In the genomic region with DNA sequence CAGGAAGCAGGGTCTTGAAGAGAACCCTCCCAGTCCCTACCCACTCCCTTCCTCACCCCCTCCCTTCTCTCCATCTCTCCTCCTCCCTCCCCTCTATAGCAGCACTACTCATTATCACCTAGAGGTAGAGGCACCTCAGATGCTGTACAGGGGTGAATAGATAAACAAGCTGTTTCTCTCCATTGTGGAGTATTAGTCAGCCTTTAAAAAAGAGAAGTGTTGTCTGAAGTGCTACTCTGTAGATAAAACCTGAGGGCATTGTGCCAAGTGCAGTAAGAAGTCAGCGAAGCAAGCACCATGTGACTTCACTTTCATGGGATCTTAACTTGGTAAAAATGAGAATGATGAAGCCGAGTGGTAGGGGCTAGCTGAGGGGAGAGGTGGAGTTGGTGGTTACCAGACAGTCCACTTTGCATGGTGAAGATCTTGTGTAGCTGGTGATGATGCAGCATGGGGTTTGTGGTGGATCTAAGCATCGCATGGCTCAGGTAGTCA, we compare ENCODE assay signal across 13 mouse cellular contexts. TPM values are rescaled to one million over a fixed set of nuclear protein-coding genes. Genes with fewer than 3 reads are reported as not detected.
A peak's percentile ranks its signal among the peaks of the same experiment; 100 is the strongest.
DNase-seq lines count a peak whose midpoint lies in the region; ATAC-seq and TF ChIP-seq lines count a peak whose summit lies in the region.
"Had no signal": no experiment of that assay in that cellular context is flagged by ENCODE, and none has a peak within 500 bp of the region (broad histone marks: within the 10 kb centered on the region; RNA-seq: fewer than 3 reads in every experiment).

No protein-coding gene starts in this region.

- H3K9me3 ChIP-seq in neural tube, embryonic 11.5 days (ENCODE audit: control insufficient read depth, low read length): no peaks in the 10 kb centered on the region
- H3K9me3 ChIP-seq in neural tube, embryonic 15.5 days (replicated peaks): no peaks in the 10 kb centered on the region
- no peaks in the 10 kb centered on the region for H3K9me3 ChIP-seq in ES-Bruce4 (replicated peaks; ENCODE audit: control insufficient read depth, insufficient read depth, low read length, poor library complexity, severe bottlenecking)
- no peaks in the 10 kb centered on the region for H3K9me3 ChIP-seq in kidney, embryonic 16.5 days (ENCODE audit: low read length)
- H3K9me3 ChIP-seq: hindbrain, embryonic 12.5 days; limb, embryonic 13.5 days had no signal

- TF ChIP-seq EP300 in ES-Bruce4 (IDR thresholded peaks at IDR 0.05; ENCODE audit: insufficient read depth, low read depth, low read length): no peak

- H3K27ac ChIP-seq in neural tube, embryonic 11.5 days (ENCODE audit: low read depth, low read length): no peak overlapping the region
- H3K27ac ChIP-seq in neural tube, embryonic 15.5 days (replicated peaks): no peak overlapping the region
- peak overlapping the region; percentile 42 for H3K27ac ChIP-seq in ES-Bruce4 (ENCODE audit: insufficient read depth, low read length)
- H3K27ac ChIP-seq in kidney, embryonic 16.5 days (ENCODE audit: low read length): no peak overlapping the region
- H3K27ac ChIP-seq: hindbrain, embryonic 12.5 days had no signal

- 96% methylated on average over 3 of the region's 3 CpGs for WGBS in neural tube, embryonic 11.5 days
- WGBS in neural tube, embryonic 15.5 days: 83% methylated on average over 3 of the region's 3 CpGs
- 74% methylated on average over 3 of the region's 3 CpGs for WGBS in kidney, embryonic 16.5 days

- no peak for TF ChIP-seq CTCF in ES-Bruce4 (IDR thresholded peaks at IDR 0.05; ENCODE audit: low read depth, low read length)

- TF ChIP-seq POLR2A in ES-Bruce4 (IDR thresholded peaks at IDR 0.05; ENCODE audit: insufficient read depth, low read length): no peak

- peak; percentile 4 for DNase-seq in neural tube, embryonic 11.5 days (ENCODE audit: low spot score)
- peak; percentile 60 for DNase-seq in naive thymus-derived CD4-positive, alpha-beta T cell, adult 2 months (ENCODE audit: low read depth)
- no peak for DNase-seq in ovary, postnatal 14 days (ENCODE audit: low spot score)
- DNase-seq in left cerebral cortex, adult 8-10 months (ENCODE audit: low spot score in 2 of 2): no peak
- DNase-seq: cerebellum, adult 18-20 months; gastrocnemius, postnatal 36 days had no signal

- no peak overlapping the region for H3K9ac ChIP-seq in neural tube, embryonic 11.5 days (ENCODE audit: low read length)
- H3K9ac ChIP-seq in neural tube, embryonic 15.5 days (replicated peaks): no peak overlapping the region
- H3K9ac ChIP-seq in ES-Bruce4 (ENCODE audit: low read depth, poor library complexity, severe bottlenecking): no peak overlapping the region
- no peak overlapping the region for H3K9ac ChIP-seq in kidney, embryonic 16.5 days (replicated peaks; ENCODE audit: low read length)
- H3K9ac ChIP-seq: hindbrain, embryonic 12.5 days had no signal

- no peaks in the 10 kb centered on the region for H3K27me3 ChIP-seq in neural tube, embryonic 11.5 days (ENCODE audit: control insufficient read depth, insufficient read depth, low read length)
- no peaks in the 10 kb centered on the region for H3K27me3 ChIP-seq in neural tube, embryonic 15.5 days (replicated peaks)
- H3K27me3 ChIP-seq in ES-Bruce4 (ENCODE audit: control insufficient read depth, insufficient read depth, low read length, poor library complexity, severe bottlenecking): no peaks in the 10 kb centered on the region
- H3K27me3 ChIP-seq in kidney, embryonic 16.5 days (ENCODE audit: insufficient read depth, low read length): no peaks in the 10 kb centered on the region
- H3K27me3 ChIP-seq: hindbrain, embryonic 12.5 days; limb, embryonic 13.5 days had no signal

- no peak overlapping the region for H3K4me2 ChIP-seq in neural tube, embryonic 11.5 days (ENCODE audit: low read depth)
- H3K4me2 ChIP-seq in neural tube, embryonic 15.5 days: no peak overlapping the region
- H3K4me2 ChIP-seq in kidney, embryonic 16.5 days (replicated peaks; ENCODE audit: low read depth, low read length): no peak overlapping the region
- H3K4me2 ChIP-seq: hindbrain, embryonic 12.5 days had no signal

- H3K4me1 ChIP-seq in neural tube, embryonic 11.5 days (ENCODE audit: control insufficient read depth, insufficient read depth, low read length): 0 out of 2 replicates have a peak, but pooled peaks cover 8% of the 10 kb centered on the region
- peaks cover 50% of the 10 kb centered on the region for H3K4me1 ChIP-seq in neural tube, embryonic 15.5 days
- H3K4me1 ChIP-seq in ES-Bruce4 (ENCODE audit: control insufficient read depth, insufficient read depth, low read length): peaks cover 24% of the 10 kb centered on the region
- H3K4me1 ChIP-seq in kidney, embryonic 16.5 days (ENCODE audit: insufficient read depth, low read length): peaks cover 30% of the 10 kb centered on the region

- H3K36me3 ChIP-seq in neural tube, embryonic 11.5 days (ENCODE audit: control insufficient read depth, insufficient read depth, low read length): no peaks in the 10 kb centered on the region
- no peaks in the 10 kb centered on the region for H3K36me3 ChIP-seq in neural tube, embryonic 15.5 days
- H3K36me3 ChIP-seq in ES-Bruce4 (ENCODE audit: control insufficient read depth, insufficient read depth, low read length, poor library complexity, severe bottlenecking): no peaks in the 10 kb centered on the region
- H3K36me3 ChIP-seq in kidney, embryonic 16.5 days (ENCODE audit: insufficient read depth, low read length): no peaks in the 10 kb centered on the region

- H3K4me3 ChIP-seq in neural tube, embryonic 11.5 days (ENCODE audit: low read depth, low read length): no peak overlapping the region
- no peak overlapping the region for H3K4me3 ChIP-seq in neural tube, embryonic 15.5 days (replicated peaks)
- H3K4me3 ChIP-seq in ES-Bruce4 (ENCODE audit: low read depth, low read length): no peak overlapping the region
- H3K4me3 ChIP-seq in kidney, embryonic 16.5 days (ENCODE audit: low read length): no peak overlapping the region
- H3K4me3 ChIP-seq: erythroblast, embryonic 14.5 days; hindbrain, embryonic 12.5 days; limb, embryonic 13.5 days had no signal

- ATAC-seq in neural tube, embryonic 11.5 days (ENCODE audit: insufficient read depth, low FRiP score, low TSS enrichment): no peak
- ATAC-seq in neural tube, embryonic 15.5 days (ENCODE audit: low FRiP score): no peak
- peak; percentile 75 to 79 for ATAC-seq in hematopoietic stem cell, adult 5-6 weeks (replicated peaks in 1 of 2; ENCODE audit: insufficient read depth in 1 of 2, low FRiP score in 2 of 2, low TSS enrichment in 1 of 2, low read depth in 1 of 2, poor library complexity in 2 of 2, severe bottlenecking in 2 of 2)
- no peak for ATAC-seq in kidney, embryonic 16.5 days (ENCODE audit: low FRiP score, low TSS enrichment)

RNA-seq across cellular contexts. Expression of a gene that starts 12.7 kb away (rescaled TPM):
- 21.3 and 23.5 TPM in 2 replicates for polyA plus RNA-seq in neural tube, embryonic 11.5 days (2014; fragmentation: Nextera tagmentation; extraction: Ambion mirVana)
- 16.3 and 16.9 TPM in 2 replicates for polyA plus RNA-seq in neural tube, embryonic 15.5 days (2015; fragmentation: Nextera tagmentation; extraction: Ambion mirVana)
- 35.0 and 37.0 TPM in 2 replicates for polyA plus RNA-seq in ES-Bruce4 (2011; ENCODE audit: insufficient read depth, insufficient read length, low read depth, missing spikeins)
- 30.3 and 32.4 TPM in 2 replicates for total RNA-seq in hematopoietic stem cell, adult 5-6 weeks (2017)
- 100 to 1,000 TPM in 1 of 4 experiments, 10 to 100 TPM in 3; 88.6 to 103 (median 94.1) TPM for total RNA-seq in left cerebral cortex, adult 8-10 months (2022)
- polyA plus RNA-seq in kidney, embryonic 16.5 days (2015; fragmentation: Nextera tagmentation; extraction: Ambion mirVana): 13.3 and 13.6 TPM in 2 replicates

Comparison
In these comparisons a context has a peak if more than half of its experiments do, and no peak if none do; other contexts are left out.
1. ATAC-seq: peak in hematopoietic stem cell, adult 5-6 weeks (2 of 2); none in neural tube, embryonic 11.5 days (single experiment), neural tube, embryonic 15.5 days (single experiment) and kidney, embryonic 16.5 days (single experiment).
2. DNase-seq: peak in neural tube, embryonic 11.5 days (single experiment) and naive thymus-derived CD4-positive, alpha-beta T cell, adult 2 months (single experiment); none in ovary, postnatal 14 days (single experiment) and left cerebral cortex, adult 8-10 months (0 of 2).